Mouse (Mus musculus) kidney, postnatal 36 days (tissue): ENCODE data around the gene Itgb2.

Experiments
- DNase-seq, 2 experiments: peaks; one replicate each; pipeline ENCODE4 v3.0.0; 2021 to 2022; ENCODE audit warnings: mixed read lengths in 2 of 2

Itgb2 gene

DNA sequence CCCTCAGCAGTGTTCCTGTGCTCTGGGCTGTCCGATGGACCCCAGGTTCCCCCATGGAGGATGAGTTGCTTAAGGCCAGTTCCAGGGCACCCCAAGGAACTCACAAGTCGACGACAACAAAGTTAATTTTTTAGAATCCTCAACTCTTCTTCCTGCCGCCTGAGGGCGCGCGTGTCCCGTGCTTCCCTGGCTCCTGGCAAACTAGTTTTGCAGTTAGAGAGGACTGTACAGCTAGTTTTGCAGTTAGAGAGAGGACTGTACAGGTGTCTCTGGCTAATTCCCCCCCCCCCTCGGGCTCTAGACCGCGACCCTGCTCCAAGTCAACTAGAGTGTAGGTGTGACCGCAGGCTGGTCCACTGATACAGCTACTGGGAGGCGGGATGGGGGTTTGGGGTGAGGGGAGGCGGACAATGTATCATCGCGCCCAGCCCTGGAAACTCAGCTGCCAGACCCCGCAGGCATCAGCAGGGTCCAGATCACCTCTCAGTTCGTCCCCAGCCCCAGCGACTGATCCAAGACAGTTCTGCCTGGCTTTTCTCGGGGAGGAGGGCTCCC lies 12.9 kb upstream of the Itgb2 start:
- peak; percentile 70 to 86 for DNase-seq

GRCm38 (mm10) chr10:77517801-77518200 lies 12.3 kb upstream of the Itgb2 start:
- DNase-seq = peak; percentile 80 to 85

DNA sequence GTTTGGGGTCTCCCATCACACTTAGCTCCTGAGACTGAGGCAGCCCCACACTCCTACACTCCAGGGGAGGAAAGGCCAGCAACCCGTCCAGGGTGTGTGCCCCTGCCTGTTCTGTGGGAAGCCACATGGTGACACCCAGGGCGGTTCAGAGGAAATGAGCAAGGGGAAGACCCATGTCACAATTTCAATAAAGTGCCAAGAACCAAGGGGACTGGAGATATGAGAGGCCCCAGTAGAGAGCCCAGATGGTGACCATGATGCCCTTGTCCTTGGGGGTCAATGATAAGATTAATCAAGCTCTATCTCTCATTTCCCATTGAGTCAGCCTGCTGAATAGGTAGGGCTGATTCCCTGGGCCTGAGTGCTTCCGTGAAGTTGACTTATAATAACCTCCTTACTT lies 10.9 kb upstream of the Itgb2 start:
- DNase-seq = peak; percentile 22 to 56

- no peak for DNase-seq
Observed at GRCm38 (mm10) chr10:77520497-77520896, 9.6 kb upstream of the Itgb2 start.

- DNase-seq = no peak
Observed at GRCm38 (mm10) chr10:77522021-77522731, 7.9 kb upstream of the Itgb2 start.

- no peak for DNase-seq
Observed at GRCm38 (mm10) chr10:77522746-77523145, 7.3 kb upstream of the Itgb2 start.

GRCm38 (mm10) chr10:77523321-77523720 lies 6.7 kb upstream of the Itgb2 start:
- peak; percentile 52 to 72 for DNase-seq

GRCm38 (mm10) chr10:77526488-77526887 lies 3.6 kb upstream of the Itgb2 start:
- DNase-seq = no peak

- no peak for DNase-seq
Observed at GRCm38 (mm10) chr10:77528634-77529033, 1.4 kb upstream of the Itgb2 start.

GRCm38 (mm10) chr10:77531026-77532019 lies 1.3 kb downstream of the Itgb2 start:
- DNase-seq = no peak

- no peak for DNase-seq
Observed at GRCm38 (mm10) chr10:77532020-77532413, 2.0 kb downstream of the Itgb2 start.

GRCm38 (mm10) chr10:77536727-77537126 lies 6.7 kb downstream of the Itgb2 start:
- no peak for DNase-seq

DNA sequence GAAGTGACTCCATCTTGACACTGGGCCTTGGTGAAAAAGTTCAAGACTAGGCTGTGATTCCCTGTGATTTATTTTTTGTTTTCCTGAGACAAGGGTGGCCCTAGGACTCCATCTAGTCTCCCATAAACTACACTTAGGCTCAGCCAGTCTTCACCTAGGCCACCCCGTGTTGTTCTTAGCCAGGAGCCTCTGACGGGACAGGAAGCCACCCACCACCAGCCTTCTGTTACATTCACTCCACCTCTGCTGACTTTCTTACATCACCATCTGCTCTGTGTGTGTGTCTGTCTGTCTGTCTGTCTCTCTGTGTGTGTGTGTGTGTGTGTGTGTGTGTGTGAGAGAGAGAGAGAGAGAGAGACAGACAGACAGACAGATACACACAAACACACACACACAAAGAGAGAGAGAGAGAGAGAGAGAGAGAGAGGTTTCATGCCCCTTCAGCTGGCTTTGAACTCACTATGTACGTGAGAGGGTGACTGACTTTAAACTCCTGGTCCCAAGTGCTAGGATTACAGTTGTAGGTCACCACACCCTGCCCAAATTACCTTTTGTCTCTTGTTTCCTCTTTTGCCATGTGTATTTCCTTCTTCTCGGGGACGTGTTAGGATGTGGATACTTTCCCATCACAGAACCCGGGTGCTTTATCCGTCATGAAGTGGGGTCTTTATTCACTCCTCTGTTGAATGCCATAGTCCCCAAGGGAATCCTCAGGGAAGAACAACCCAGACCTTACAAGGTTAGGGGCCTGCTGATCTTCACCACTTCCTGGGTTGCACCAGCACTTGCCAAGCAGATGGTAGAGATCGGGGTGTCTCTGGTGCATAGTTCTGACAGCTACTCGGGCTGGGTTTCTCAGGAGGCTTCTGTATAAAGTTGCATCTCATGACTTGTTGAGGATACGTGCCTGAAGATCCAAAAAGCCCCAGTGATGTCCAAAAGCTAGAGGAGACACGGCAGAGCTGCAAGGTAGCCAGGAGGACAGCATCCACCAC lies 7.5 kb downstream of the Itgb2 start:
- DNase-seq = no peak

DNA sequence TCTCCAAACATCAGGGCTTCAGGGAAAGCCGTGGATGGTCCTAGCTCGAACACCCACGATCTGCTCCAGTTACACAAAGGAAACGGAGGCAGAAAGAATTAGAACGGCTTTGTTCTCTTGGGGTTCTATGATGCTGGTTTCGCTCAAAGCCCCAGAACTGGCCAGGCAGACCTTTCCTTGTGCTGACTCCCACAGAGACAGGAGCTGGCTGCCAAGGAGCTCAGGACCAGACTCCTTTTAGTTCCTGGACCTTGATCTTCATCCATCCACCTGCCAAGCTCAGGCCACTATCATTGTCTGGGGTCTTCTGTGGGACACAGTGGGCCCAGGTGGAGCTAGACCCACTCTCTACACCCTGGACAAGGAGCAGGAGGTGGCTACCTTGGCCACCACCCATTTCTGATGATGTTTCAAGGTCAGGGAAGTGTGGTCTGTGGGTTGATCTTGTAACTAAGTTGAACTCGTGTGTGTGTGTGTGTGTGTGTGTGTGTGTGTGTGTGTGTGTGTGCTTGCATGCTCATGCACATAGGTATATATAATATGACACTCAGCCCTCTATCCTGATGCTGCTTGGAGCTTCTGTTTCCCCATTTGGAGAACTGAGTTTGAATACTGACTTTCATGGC lies 9.4 kb downstream of the Itgb2 start:
- no peak for DNase-seq

DNA sequence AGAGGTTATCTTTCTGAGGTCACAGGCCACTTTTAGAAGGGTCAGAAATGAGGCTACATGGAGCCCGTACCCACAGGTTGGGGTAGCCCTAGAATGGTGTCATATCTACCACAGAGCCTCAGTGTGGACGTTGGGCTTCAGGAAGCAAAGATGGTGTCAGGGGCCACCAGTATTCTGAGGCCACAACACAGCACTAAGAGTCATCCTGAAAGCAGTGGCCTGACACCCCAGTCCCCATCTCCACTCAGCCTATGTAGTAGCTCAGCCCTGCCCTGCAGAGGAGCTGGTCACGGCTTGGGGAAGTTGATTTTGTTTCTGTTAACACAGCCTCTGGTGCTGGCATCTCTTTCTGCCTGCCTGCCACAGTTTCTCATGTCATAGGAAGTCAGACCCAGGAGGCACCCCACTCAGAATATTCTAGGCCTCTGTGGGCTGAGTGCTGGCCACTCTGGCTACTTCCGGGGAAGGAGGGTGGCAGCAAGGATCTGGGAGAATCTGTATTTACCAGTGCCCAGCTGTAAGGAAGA lies 10.6 kb downstream of the Itgb2 start:
- no peak for DNase-seq

DNA sequence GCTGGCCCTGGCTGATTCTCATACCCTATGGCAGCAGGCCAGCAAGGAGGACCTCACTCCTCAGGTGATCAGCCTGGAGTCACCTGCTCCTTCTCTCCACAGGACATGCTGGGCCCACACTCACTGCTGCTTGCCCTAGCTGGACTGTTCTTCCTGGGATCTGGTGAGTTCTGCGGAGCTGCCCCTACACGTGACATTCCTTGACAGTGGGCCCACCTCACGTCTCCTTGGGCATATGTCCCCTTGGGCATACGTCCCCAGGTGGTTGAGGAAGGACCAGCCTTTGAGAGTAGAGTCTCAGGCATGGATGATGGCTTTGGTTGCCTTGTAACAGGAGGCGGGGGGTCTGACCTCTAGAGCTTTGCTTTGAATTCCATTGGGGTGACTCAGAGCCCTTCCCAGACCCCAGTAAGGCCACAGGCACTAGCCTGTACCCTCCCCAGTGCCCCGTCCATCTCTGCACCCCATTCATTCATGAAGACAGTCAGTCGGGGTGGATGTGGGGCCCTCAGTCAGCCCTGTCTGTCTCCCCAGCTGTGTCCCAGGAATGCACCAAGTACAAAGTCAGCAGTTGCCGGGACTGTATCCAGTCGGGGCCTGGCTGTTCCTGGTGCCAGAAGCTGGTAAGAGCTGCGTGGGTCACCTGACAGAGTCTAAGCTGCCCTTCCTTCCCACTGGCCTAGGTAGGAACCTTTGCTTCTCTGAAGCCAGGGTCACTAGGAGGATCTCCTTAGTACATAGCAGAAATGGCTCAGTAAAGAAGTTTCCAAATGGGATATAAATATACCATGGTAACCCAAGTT lies 12.0 kb downstream of the Itgb2 start:
- DNase-seq = peak; percentile 48 to 59

DNA sequence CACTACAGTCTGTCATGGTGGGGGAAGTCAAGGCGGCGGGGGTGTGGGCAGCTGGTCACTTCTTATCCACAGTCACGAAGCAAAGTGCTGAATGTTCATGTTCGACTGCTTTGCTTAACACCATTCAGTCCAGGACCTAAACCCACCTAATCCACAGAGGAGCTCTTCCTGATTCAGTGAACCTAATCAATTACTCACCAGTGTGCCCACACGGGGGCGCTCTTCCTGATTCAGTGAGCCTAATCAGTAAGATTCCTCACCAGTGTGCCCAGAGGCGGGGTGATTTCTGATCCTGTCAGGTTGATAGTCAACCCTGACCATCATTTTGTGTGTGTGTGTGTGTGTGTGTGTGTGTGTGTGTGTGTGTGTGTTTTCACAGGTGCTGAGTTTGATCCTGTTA lies 13.2 kb downstream of the Itgb2 start:
- DNase-seq = peak in 1 of 2 experiments; percentile 74

- peak in 1 of 2 experiments; percentile 26 for DNase-seq
Observed at GRCm38 (mm10) chr10:77544916-77545315, 14.9 kb downstream of the Itgb2 start.

DNA sequence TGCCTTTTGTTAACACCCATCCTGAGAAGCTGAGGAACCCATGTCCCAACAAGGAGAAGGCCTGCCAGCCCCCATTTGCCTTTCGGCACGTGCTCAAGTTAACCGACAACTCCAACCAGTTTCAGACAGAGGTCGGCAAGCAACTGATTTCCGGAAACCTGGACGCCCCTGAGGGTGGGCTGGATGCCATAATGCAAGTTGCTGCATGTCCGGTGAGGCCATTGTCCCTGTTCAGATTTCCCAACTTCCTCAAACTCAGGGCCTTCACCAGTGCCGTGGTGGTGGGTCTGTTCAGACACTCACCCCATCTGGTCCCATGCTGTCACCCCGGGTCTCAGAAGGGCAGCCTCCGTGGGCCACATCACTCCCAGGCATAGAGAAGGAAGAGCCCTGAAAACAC lies 18.5 kb downstream of the Itgb2 start:
- DNase-seq = no peak

DNA sequence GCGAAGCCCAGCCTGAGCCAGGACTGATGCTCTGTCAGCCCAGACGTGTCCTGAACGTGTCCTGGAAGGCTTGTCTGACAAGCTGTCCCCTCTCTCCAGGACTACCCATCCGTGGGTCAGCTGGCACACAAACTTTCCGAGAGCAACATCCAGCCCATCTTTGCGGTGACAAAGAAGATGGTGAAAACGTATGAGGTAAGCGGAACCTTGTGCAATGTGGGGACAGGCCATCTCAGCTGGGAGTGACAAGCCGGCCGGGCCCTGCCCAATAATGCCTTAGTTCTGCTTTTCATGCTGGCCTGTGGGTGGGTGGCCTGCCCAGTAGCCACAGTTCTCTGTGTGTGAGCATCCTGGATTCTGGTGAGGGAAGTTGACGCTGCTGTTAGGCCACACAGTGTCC lies 20.8 kb downstream of the Itgb2 start:
- no peak for DNase-seq

DNA sequence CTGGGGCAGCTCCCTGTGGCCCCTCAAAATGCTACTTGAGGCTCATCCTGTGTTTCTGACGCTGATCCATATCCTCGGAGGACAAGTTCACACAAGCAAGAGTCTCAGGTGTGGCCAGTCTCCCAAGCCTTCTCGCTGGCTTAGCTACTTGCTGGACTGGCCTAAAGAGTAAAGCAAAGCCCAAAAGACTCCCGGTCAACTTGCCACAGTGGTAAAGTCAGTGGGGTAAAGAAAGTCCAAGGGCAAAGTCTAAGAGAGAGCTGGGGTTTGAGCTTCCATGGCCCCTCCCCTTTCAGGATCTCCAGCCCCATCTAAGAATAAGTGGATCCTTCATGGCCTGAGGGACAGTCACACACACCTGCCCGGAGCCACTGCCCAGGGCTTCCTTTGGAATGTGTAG lies 22.1 kb downstream of the Itgb2 start:
- DNase-seq = peak; percentile 25 to 35
